Mouse (Mus musculus) v-Abl transformed pro-B cells (cell line): ENCODE measurements around the gene Crat.
"Not testable (repeated sequence)": the region's sequence is repeated elsewhere in the genome, so short reads cannot be mapped to it uniquely, and the experiment has no call there.

ENCODE experiments used
- in situ Hi-C, 2 experiments: fragments of 400-800 bp; cut with MboI; formaldehyde crosslinking; loops; one replicate each; pipeline ENCODE4 v1.15.1; 2025; ENCODE audit not compliant: unreplicated experiment in 2 of 2

Gene Crat

DNA sequence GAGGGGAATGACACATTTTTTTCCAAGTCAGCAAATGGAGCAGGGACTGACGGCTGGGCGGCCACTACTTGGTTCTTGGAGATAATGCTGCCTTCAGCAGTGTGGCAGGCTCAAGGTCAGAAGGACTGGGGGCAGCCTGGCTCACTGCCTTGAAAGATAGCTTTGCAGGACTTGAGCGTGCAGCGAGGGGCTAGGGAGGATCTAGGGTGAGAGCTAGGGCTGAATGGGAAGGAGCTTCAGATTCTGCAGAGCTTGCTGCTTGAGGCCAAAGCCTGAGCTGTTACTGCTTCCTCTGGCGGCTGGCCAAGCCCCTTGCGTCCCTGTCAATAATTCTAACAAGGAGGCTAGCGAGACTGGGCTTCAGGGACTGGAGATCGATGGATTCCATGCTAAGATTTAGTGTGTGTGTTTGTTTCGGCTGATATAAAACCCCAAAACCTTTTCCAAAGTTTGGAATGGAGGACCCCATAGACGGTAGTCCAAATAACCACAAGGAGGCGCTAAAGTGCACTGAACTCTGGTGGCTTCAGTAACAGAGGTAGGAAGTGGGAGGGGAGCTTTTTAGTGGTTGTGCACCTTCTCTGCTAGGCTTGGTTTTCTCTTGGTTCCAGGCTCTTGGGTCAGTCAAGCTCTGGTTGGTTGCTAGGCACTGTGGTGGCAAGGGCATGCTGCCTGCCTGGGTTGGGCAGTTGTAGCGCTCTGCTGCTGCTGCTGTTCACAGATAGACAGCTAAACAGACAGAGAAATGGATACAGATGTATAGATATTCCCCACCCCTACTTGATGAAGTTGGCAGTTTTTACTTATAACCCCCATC, 25.3 kb upstream of the Crat start:
- in situ Hi-C loops, result no loop called here

DNA sequence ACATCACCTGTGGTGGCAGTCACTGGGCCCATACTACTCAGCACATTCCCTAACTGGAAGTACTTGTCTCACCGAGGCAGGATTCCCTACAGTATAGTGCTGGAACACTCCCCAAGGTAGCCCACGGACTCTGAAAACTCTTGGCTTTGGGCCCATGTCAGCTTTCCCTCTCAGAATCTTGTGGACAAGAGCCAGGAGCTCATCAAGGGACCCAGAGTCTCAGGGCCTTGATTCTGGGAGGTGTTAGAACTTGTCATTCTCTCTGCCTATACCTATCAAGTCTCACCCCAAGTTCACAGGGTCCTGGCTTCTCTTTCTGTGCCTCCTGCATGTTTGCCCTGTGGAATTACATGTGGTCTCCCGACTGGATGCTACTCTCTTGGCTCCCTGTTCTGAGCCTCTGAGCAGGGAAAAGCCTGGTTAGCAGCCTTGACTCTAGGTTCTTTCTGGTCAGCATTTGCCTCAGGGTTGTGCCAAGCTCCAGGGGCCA, 24.6 kb upstream of the Crat start:
- in situ Hi-C loops, result no loop called here

DNA sequence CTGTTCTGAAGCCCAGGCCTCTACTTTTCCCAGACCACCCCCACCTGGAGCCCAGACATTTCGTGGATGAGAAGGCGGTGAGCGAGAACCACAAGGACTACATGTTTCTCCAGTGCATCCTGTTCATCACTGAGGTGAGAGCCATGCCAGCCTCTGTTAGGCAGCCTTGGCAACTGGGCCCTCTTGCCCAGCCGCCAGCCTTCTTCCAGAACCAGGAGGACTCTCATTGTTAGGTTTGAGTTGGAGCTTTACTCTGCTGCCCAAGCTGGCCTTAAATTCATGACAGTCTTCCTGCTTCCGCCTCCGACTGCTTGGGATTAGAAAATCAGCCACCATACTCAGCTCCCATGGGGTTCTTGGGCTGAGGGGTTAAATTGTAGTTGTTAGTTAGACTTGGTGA, 24.0 kb upstream of the Crat start:
- in situ Hi-C loops, result loop anchor here (5.0 kb wide), 2 partner anchors 353 to 493 kb away; no protein-coding TSS in a partner anchor

DNA sequence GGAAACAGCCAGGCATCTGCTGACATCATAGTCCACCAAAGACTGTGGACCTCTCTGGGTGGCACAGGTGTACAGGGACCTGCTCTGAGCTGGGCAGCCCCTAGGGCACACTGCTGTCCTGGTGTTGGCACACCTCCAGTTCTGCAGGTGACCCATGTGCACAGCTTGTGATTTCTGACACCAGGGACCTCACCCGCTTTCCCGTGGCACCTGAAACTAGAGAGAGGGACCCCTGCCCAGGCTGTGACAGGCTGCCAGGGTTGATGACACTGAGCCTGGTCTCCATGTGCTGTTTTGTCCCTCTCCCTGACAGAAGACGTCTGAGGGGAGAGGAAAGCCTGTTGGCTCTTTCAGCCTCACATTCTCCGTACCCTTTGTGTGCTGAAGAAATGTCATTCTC, 22.2 kb upstream of the Crat start:
- in situ Hi-C loops, result loop anchor here (5.0 kb wide), 2 partner anchors 355 to 495 kb away; no protein-coding TSS in a partner anchor

DNA sequence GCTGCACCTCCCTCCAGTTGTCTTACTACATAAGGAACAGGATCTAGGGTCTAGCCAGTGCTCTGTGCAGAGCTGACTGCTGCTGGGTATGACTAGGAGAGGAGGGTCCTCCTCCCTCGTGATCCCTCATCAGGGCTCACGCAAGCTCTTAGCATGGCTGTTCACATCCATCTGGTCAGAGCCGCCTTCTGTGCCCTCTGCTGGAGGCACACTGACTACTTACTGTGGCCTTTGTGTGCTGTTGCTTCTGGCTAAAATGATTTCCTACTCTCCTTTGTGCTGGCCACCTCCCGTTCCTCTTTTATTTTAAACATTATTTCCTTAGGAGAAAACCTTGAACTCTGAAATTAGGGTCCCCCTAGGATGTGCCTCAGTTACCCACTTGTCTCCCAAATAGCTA, 21.2 kb upstream of the Crat start:
- in situ Hi-C loops, result loop anchor here (5.0 kb wide), 2 partner anchors 355 to 495 kb away; no protein-coding TSS in a partner anchor

DNA sequence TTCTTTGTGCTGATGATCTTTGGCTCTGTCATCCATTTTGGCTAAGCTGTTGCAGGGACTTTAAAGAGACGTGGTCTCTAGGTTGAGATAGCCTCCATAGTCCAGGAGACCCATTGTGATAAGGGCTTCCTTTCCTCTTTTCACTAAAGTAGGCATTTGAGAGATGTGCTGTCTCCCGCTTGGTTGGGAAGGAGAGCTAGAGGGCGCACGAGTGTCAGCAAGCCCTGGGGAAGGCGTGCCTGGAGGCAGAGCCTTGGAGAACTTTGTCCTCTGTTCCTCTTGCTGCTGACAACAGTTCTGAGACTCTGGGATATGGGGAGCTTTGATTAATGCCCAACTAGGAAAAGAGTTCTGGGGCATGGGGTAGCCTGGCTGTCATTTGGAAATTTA, 20.5 kb upstream of the Crat start:
- in situ Hi-C loops, result loop anchor here (5.0 kb wide), 2 partner anchors 356 to 496 kb away; no protein-coding TSS in a partner anchor

DNA sequence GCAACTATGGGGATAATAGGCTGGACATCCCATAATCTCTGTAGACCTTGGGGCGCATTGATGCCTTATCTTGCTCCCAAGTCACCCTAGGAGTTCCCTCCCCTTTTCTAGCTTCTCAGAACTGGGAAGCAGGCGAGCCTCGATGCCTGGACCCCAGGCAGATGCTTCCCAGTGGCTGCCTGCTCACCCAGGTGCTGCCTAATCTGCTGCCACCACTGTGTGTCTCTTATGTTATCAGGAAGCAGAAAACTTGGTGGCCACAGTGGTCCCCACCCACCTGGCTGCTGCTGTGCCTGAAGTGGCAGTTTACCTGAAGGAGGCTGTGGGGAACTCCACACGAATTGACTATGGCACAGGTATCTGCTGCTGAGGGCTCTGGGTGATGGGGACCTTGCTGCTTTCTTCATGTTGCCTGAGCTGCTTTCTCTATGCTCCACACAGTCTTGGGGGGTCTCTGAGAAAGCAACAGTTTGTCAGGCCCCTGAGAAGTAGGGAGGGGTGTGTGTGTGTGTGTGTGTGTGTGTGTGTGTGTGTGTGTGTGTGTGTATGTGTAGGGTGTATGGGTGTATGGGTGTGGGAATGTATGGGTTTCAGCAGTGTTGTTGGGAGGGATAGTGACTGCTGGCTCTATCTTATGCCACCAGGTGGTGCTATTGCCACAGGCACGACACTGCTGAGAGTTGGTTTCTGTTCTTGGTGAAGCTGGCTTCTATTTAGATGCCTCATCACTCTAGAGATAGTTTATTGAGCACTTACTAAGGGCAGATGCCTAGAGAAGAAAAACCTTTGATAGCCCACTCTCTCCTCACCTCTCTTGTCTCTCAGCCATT, 19.9 kb upstream of the Crat start:
- in situ Hi-C loops, result loop anchor here (5.0 kb wide), 2 partner anchors 357 to 497 kb away; no protein-coding TSS in a partner anchor

DNA sequence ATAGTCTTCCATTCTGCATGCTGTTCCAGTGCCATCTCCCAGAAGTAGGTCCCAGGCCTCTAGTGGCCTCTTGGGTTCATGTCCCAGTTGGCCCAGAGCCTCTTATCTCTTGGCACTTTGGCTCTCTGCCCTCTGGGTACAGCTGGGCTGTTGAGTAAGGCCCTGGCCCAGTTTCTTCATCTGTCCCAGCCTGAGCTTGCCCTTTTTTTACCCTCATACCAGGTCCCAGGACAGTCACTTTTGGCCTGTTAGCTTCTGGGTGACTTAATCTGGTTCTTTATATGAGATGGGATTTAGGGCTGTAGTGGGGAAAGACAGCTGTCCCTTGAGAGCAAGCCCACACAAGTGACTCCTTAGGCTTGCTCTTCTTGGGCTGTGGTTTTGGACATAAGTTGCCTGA, 13.5 kb upstream of the Crat start:
- in situ Hi-C loops, result loop anchor here in 1 of 2 experiments (5.0 kb wide), 1 partner anchor 367 kb away; no protein-coding TSS in a partner anchor

DNA sequence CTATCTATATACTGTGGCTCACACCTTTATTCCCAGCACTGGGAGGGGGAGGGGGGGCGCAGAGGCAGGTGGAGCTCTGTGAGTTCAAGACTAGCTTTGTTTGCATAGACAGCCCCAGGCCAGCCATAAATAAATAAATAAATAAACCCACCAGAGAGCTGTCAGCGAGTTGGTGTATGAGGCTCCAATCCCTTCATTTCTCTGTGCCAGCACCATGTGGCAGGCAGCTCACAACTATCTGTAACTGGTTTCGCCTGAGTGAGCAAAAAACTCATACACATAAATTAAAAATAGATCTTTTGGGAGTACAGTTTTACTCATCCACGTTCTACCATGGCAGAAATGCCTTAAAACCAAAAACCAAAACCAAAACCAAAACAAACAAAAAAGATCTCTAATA, 5.8 kb upstream of the Crat start:
- in situ Hi-C loops, result no loop called here

DNA sequence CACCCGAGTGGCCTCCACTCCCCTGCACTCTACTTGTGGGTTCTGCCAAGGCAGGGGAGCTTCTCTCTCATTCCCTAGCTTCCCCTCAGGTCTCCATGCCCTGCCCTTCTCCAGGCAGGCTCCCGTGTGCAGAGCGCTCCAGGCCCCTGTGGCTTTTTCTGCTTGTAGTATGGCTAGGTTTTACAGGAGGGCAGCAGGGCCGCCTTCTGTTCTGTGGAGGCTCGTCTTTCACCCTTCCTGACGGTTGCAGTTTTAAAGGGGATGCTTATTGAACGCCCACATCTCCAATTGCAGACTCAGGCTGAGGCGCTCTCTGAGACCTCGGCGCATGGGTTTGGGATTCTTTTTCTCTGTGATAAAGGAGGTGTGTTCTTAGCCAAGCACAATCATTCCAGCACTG, 3.5 kb upstream of the Crat start:
- in situ Hi-C loops, result no loop called here

DNA sequence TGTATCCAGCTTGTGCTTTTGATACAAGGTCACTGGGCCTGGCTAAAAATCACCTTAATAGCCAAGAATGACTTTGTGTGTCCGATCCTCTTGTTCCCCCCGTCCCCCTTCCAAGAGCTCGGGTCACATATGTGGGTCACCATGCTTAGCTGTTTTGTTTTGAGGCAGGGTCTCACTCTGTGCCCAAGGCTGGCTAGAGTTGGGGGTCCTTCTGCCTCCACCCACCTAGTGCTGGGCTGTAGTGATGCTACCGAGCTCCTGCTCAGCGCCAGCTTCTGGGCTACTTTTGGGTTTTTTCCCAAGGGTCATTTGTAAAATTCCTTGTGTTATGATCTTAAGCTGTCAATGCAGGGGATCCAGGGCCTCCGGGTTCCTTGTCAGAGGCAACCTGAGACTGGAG, 2.6 kb upstream of the Crat start:
- in situ Hi-C loops, result no loop called here

DNA sequence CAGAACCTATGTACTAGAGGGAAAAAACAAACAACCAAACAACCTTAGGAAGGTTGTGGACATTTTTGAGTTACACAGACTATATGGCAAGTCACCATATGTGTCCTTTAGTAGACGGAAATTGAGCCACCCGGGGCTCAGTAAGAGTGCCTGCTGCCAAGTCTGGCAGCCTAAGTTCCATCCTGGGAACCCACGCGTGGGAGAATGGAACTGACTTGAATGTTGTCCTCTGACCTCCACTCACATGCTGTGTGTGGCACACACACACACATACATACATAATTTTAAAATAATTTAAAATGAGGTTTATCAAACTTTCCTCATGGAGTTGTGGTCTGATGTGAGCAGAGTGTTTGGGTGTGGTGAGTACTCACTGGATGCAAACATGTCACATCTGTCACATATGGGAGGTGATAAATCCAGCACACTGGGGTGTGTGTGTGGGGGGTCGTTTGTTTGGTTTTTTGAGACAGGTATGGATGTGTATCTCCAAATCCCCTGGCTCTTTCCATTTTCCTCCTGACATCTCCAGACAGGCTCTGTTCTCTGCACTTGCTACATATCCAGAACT, 2.1 kb upstream of the Crat start:
- in situ Hi-C loops, result no loop called here

DNA sequence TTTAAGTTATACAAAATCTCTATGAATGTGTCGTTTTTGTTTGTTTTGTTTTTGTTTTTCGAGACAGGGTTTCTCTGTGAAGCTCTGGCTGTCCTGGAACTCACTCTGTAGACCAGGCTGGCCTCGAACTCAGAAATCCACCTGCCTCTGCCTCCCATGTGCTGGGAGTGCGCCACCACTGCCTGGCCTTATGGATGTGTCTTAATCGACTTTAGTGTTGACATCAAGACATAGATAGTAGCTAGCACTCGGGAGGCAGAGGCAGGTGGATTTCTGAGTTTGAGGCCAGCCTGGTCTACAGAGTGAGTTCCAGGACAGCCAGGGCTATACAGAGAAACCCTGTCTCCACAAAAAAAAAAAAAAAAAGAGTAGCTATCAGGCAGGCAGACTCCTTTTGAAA, 1.5 kb upstream of the Crat start:
- in situ Hi-C loops, result not testable (repeated sequence)

DNA sequence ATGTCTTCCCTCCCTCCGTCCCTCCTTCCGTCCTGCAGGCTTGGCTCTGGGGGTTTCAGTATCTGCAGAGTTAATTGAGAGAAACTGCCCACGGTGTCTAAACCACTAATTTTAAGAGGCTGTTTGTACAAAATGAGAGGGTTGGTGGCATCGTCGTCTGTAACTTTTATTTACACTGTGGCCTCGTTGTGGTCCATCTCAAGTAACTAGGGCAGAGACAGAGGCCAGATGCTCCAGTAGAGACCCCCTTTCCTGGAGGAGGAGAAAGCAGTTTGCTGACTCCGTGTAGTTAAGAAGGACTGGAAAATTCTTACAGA, 994 bp upstream of the Crat start:
- in situ Hi-C loops, result no loop called here

DNA sequence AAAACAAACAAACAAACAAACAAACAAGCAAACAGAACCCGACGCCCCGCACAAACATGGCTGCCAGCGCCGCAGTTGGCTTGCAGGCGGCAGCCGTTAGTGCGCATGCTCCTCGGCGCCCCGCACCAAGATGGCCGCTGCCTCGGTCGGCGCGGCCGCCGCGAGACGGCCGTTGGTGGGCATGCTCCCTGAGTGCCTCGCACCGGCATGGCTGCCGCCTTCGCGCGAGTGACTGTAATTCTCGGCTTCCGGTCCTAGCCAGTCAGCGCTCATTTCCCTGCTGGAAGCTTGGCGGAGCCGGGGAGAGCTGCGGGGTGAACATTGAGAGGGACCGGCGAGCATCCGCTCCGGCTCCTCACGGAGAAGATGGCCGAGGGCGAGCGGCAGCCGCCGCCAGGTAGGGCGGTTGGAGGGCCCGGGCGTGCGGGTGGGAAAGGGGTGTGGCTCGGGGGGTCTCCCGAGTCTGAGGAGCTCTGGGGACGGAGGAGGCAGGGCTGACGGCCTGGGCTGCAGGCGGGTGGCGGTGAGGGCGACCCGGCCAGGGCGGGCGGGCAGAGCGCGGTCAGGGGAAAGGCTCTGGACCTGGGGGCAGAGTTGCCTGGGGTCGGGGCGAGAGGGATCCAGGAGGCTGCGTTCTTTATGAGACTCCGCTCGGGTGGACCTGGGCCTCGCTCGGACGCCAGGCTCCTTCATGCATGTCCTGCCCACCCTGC, 479 bp upstream of the Crat start, which contains the start of gene Ptpa:
Gene Ptpa, plus strand, starts transcription at position 104 of the 713 bp plus-strand sequence.
- in situ Hi-C loops, result no loop called here

DNA sequence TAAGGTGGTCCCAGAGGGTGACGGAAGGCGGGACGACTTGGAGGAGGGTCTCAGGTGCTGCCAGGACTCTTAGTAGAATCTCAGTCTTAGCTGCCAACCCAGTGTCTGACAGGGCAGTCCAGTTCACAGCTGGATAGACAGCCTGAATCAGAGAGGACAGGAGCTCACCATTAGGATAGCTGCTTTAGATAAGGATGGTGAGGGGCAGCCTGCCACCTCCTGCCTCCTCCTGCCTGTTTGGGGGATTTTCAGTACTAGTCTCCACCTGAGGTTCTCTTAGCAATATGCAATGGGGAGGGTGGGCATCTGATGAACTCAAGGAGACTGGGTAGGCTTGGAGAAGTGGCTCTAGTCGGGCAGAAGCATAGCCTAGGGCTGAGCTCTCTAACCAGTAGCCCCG, 932 bp downstream of the Crat start:
- in situ Hi-C loops, result no loop called here

DNA sequence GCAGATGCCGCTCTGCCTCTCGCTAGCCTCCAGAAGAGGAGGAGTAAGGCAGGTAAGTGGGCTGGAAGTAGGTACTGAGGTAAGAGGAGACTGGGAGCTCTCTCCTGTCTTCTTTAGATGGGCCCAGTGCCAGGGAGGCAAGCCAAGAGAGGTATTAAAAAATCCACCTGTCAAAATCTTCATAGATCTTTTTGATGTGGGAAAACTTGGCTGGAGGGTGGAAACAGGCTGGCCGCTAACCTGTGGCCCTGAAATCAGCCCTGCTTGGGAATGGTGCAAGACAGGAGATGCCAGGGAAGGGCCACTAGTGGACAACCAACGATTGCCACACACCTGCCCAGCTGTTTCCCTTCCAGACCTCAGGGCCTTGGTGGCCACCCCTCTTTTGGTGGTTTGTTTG, 1.5 kb downstream of the Crat start:
- in situ Hi-C loops, result no loop called here

DNA sequence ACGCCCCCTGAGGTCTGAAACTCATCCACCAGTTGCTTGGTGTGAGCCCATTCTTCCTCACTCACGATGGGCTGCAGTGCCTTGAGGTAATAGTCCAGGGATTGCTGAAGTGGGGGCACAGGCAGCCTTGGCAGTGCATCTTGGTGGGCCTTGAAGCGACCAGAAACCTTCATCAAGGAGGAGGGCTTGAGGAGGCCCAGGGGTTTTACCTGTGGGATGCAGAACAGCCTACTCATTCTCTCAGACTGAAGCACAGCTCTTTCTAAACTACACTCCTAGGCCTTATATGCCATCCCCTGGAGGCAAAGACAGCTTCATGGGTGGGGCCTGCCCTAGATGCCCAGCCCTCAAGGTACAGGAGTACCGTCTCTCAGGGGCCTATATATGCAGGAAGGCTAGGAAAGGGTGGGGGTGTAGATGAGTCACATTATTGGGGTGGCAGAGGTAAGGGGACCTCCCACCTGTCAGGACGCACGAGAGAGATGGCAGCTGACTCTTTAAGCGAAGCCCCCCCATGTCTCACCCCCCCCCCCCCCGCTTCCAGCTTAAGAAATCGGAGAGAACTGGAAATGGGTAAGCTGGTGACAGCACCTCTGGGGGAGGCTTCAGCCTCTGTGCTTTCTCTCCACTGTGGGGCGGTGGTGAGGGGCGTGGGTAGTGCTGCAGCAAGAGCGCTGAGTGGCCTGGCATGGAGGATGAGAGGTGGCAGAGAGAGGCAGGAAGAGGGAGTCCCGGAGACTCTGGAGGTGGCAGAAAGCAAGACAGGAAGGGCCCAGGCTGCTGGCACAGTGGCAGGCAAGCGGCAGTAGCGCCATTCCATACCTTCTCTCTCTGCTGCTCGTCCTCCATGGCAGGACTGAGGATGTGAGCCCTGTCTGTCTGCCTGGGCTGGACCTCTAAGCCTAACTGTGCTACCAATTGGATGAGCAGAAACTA, 2.3 kb downstream of the Crat start:
- in situ Hi-C loops, result no loop called here

DNA sequence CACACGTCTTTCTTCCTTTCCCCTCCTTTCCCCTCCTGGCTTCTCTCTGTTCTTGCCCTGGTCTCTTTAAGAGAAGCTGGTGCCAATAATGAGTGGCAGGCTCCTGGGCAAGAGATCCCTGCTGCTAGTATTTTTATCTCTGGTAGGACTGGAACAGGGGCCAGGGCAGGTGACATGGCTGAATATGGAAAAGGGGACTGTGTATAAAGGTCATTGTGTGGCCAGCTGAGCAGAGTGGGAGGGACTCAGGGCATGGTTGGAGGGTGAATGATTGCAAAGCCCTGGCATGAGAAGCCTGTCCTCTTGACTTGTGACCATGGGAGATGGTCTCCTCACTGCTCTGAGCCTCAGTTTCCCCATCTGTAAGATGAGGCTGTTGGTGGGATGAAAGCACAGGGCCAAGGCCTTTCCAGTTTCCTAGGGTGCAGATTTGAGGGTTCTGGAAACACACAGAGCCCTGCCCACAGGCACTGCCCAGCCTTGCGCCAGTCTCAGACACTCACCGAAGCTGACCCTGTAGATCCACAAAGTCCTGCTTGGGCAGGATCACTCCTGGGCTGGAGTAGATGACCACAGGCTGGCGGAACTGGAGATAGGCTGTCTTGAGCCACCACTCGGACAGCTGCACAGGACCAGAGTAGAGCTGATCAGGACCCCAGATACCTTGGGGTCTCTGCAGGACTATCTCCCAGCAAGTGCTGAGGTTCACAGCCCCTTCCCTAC, 6.0 kb downstream of the Crat start:
- in situ Hi-C loops, result no loop called here
